Mouse (Mus musculus): ENCODE data around the gene Dcun1d1. TPM values are rescaled to one million over a fixed set of nuclear protein-coding genes. Genes with fewer than 3 reads are reported as not detected.

Dcun1d1 gene
- polyA plus RNA-seq (2012; rRNA removed), result 38.9 and 40.7 TPM in 2 replicates

GRCm38 (mm10) chr3:35937345-35937744 lies at the start of gene Dcun1d1:
Gene Dcun1d1 (minus strand): TSS chr3:35937445.
- DNase-seq (ENCODE audit: extremely low spot score in 1 of 2, low spot score in 1 of 2), result no peak

GRCm38 (mm10) chr3:35986266-35986665 lies 49.0 kb upstream of the Dcun1d1 start:
- DNase-seq (ENCODE audit: extremely low spot score in 1 of 2, low spot score in 1 of 2), result no peak

GRCm38 (mm10) chr3:35973551-35973950 lies 36.3 kb upstream of the Dcun1d1 start:
- peak in 1 of 2 experiments; percentile 45 for DNase-seq (ENCODE audit: extremely low spot score in 1 of 2, low spot score in 1 of 2)

GRCm38 (mm10) chr3:35972985-35973384 lies 35.7 kb upstream of the Dcun1d1 start:
- DNase-seq (ENCODE audit: extremely low spot score in 1 of 2, low spot score in 1 of 2), result peak in 1 of 2 experiments; percentile 55

GRCm38 (mm10) chr3:35971149-35971548 lies 33.9 kb upstream of the Dcun1d1 start:
- peak in 1 of 2 experiments; percentile 27 for DNase-seq (ENCODE audit: extremely low spot score in 1 of 2, low spot score in 1 of 2)

- DNase-seq (ENCODE audit: extremely low spot score in 1 of 2, low spot score in 1 of 2), result no peak
Observed at GRCm38 (mm10) chr3:35970441-35970840, 33.2 kb upstream of the Dcun1d1 start.

GRCm38 (mm10) chr3:35967366-35967921 lies 30.2 kb upstream of the Dcun1d1 start:
- no peak for DNase-seq (ENCODE audit: extremely low spot score in 1 of 2, low spot score in 1 of 2)

- no peak for DNase-seq (ENCODE audit: extremely low spot score in 1 of 2, low spot score in 1 of 2)
Observed at GRCm38 (mm10) chr3:35966493-35966892, 29.2 kb upstream of the Dcun1d1 start.

GRCm38 (mm10) chr3:35964928-35965327 lies 27.7 kb upstream of the Dcun1d1 start:
- DNase-seq (ENCODE audit: extremely low spot score in 1 of 2, low spot score in 1 of 2), result no peak

GRCm38 (mm10) chr3:35963921-35964320 lies 26.7 kb upstream of the Dcun1d1 start:
- no peak for DNase-seq (ENCODE audit: extremely low spot score in 1 of 2, low spot score in 1 of 2)

GRCm38 (mm10) chr3:35963401-35963800 lies 26.2 kb upstream of the Dcun1d1 start:
- no peak for DNase-seq (ENCODE audit: extremely low spot score in 1 of 2, low spot score in 1 of 2)

GRCm38 (mm10) chr3:35962967-35963366 lies 25.7 kb upstream of the Dcun1d1 start:
- no peak for DNase-seq (ENCODE audit: extremely low spot score in 1 of 2, low spot score in 1 of 2)

GRCm38 (mm10) chr3:35957230-35957629 lies 20.0 kb upstream of the Dcun1d1 start:
- DNase-seq (ENCODE audit: extremely low spot score in 1 of 2, low spot score in 1 of 2), result no peak

- DNase-seq (ENCODE audit: extremely low spot score in 1 of 2, low spot score in 1 of 2), result peak in 1 of 2 experiments; percentile 19
Observed at GRCm38 (mm10) chr3:35954901-35955575, 17.8 kb upstream of the Dcun1d1 start.

GRCm38 (mm10) chr3:35953816-35954215 lies 16.6 kb upstream of the Dcun1d1 start:
- DNase-seq (ENCODE audit: extremely low spot score in 1 of 2, low spot score in 1 of 2), result no peak

- no peak for DNase-seq (ENCODE audit: extremely low spot score in 1 of 2, low spot score in 1 of 2)
Observed at GRCm38 (mm10) chr3:35953184-35953583, 15.9 kb upstream of the Dcun1d1 start.

- DNase-seq (ENCODE audit: extremely low spot score in 1 of 2, low spot score in 1 of 2), result no peak
Observed at GRCm38 (mm10) chr3:35948197-35948596, 11.0 kb upstream of the Dcun1d1 start.

GRCm38 (mm10) chr3:35940520-35941135 lies 3.4 kb upstream of the Dcun1d1 start:
- DNase-seq (ENCODE audit: extremely low spot score in 1 of 2, low spot score in 1 of 2), result no peak

- DNase-seq (ENCODE audit: extremely low spot score in 1 of 2, low spot score in 1 of 2), result no peak
Observed at GRCm38 (mm10) chr3:35940047-35940446, 2.8 kb upstream of the Dcun1d1 start.

- DNase-seq (ENCODE audit: extremely low spot score in 1 of 2, low spot score in 1 of 2), result no peak
Observed at GRCm38 (mm10) chr3:35933405-35933777, 3.9 kb downstream of the Dcun1d1 start.

- DNase-seq (ENCODE audit: extremely low spot score in 1 of 2, low spot score in 1 of 2), result peak in 1 of 2 experiments; percentile 75
Observed at GRCm38 (mm10) chr3:35932735-35933404, 4.4 kb downstream of the Dcun1d1 start.
